Mouse (Mus musculus) CH12.LX (cell line): Measurements from ENCODE around the gene Zfp867.

ENCODE experiments used
- EP300 ChIP-seq: IDR thresholded peaks from 2 replicates; pipeline ENCODE4 v1.6.1; 2011; ENCODE audit warnings: low read length, improper control_type of control experiment
- USF1 ChIP-seq: IDR thresholded peaks from 2 replicates; pipeline ENCODE4 v1.6.1; 2014; ENCODE audit warnings: low read depth, mild to moderate bottlenecking, inconsistent platforms, low read length, improper control_type of control experiment

GRCm38 (mm10) chr11:59501978-59502700 is 29.9 kb upstream of the Zfp867 start:
- TF ChIP-seq EP300 (no peak), USF1 (no peak)
